Mouse (Mus musculus) ES-E14 (cell line): ENCODE results near the gene Cbx2.

Experiments
- HCFC1 ChIP-seq: IDR thresholded peaks from 2 replicates; pipeline ENCODE4 v1.6.1; 2012; ENCODE audit warnings: low read length, inconsistent platforms, borderline replicate concordance; ENCODE audit not compliant: insufficient read depth
- MAFK ChIP-seq: IDR thresholded peaks from 2 replicates; pipeline ENCODE4 v1.6.1; 2014; ENCODE audit warnings: mild to moderate bottlenecking, low read depth, low read length, inconsistent platforms; ENCODE audit not compliant: insufficient read depth
- ZC3H11A ChIP-seq: IDR thresholded peaks from 2 replicates; pipeline ENCODE4 v1.6.1; 2012; ENCODE audit warnings: low read depth, mild to moderate bottlenecking, inconsistent platforms, low read length, borderline replicate concordance
- ZNF384 ChIP-seq: IDR thresholded peaks from 2 replicates; pipeline ENCODE4 v1.6.1; 2012; ENCODE audit warnings: low read depth, low read length, inconsistent platforms

GRCm38 (mm10) chr11:119044551-119045337 lies 22.0 kb downstream of the Cbx2 start:
- no peak for TF ChIP-seq HCFC1
- TF ChIP-seq MAFK, result no peak
- TF ChIP-seq ZNF384, result no peak
- TF ChIP-seq ZC3H11A, result no peak
